Mouse (Mus musculus) forelimb bud, embryonic 11.5 days (tissue): ENCODE data around the gene Fam221a.

ENCODE experiments used
- DNase-seq: peaks from one replicate; pipeline ENCODE4 v3.0.0-alpha.2; 2012; ENCODE audit warnings: low read depth, low spot score

The Fam221a gene

DNA sequence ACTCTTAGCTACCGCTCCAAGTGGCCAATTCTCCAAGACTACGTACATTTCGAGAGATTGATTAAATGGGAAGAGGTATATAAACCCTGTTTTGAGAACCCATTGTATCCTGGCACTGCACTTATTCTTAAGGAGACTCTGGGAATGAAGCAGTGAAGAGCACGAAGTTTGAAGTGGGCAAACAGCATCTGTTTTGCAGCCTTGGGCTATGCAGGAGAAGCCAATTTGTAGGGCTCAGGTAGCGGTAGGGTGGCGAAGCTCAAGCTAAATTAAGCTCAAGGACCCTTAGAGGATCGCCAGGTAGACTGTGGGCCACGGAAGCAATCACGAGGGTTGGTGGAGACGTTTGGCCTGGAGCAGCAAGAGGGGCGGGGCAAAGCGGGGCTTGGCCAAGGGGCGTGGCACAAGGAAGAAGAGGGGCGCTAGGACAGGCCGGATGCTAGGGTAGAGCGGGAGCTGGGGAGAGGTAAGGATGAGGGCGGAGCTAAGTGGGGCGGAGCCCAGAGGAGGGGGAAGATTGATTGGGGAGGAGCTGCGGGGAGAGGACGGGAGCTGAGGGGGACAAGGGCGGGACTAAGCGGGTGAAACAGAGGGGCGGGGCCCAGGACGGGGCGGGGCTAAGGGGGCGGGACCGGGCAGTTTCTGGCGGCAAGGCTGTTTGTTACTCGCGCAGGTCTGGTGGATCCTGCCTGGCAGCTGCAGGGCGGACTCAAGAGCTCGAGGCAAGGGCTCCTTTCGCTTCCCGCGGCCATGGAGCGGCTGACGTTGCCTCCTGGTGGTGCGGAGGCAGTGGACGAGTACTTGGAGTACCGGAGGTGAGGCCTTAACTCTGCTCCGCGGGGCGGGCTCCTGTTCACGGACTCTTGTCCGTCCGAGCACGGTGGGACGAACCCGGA is at the start of gene Fam221a:
Fam221a (plus strand) TSS at position 581 of the 896 bp plus-strand sequence.
- DNase-seq, result peak; percentile 92

DNA sequence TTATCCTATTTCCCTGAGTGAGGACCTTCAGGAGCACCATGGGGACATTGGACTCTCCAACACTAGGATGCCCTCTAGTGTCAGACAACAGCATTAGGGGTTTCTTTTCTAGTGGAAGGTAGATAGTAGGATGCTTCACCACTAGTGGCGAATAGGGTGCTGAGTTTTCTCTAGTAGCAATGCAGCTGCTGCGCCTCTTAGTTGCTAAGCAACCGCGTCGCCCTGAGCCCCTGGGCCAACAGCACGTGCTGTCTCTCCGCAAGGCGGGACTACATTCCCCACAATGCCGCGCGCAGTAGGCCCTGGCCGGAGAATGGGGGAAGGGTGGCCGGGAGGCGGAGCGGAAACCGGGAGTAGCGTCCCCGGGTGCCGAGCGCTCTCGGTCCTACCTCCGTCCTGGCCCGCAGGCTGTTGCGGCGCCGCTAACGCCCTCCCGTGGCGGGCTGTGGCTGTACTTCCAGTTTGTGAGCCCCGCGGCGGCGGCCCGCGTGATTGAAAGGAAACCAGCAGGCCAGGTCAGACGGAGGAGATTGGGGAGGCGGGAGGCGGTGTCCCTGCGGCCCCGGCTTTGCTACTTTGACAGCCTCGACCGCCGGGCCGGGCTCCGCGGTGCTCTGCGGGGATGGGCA is 48.5 kb upstream of the Fam221a start, which contains the start of gene Ccdc126:
Ccdc126 (plus strand) TSS at position 309 of the 629 bp plus-strand sequence.
- peak; percentile 96 for DNase-seq

DNA sequence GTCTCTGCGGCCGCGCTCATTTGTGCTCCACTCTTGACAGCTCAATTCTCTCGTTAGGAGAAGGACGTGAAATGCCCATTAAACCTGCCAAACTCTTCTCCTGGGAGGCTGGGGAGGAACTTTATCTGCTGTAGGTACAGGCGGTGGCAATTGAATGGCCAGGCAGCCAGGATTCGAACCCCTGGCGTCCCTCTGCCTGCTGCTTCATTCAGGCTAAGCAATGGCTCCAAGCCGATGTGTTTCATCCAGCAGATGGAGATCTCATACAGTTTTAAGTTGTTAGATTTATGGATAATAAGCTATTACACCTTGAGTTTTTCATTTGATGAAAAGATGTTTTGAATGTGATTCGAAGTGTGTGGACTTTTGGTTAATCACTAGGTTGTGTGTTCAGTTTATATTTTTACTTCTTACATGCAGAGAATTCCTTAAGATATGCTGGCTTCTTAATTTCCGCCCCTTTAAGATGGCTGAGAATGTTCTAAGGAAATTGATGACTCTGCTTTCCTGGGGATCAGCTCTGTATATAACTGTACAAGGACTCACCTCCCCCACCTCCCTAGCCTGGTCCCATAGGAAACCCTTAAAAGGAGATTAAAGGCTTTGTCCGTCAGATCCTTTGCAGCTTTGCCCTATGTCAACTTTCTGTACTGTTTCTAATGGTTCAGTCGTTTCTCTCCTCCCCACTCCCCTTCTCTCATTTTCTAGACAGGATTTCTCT is 47.8 kb upstream of the Fam221a start:
- no peak for DNase-seq

DNA sequence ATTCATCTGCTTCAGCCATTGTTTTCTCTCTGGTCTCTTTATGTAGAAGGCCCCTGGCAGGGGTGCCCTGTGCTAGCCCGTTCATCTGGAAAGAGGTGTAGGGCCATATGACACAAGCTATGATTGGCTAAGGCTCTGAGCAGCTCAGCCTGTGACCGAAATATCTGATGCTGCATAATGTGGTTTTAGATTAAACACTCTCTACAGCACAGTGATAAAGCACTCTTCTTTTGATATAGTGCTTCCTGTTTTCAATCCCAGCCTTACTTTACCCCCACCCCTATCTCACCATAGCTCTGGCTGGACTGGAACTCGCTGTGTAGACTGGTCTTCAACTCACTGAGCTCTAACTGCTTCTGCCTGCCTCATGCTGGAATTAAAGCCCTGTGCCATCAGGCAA is 46.2 kb upstream of the Fam221a start:
- DNase-seq, result no peak

DNA sequence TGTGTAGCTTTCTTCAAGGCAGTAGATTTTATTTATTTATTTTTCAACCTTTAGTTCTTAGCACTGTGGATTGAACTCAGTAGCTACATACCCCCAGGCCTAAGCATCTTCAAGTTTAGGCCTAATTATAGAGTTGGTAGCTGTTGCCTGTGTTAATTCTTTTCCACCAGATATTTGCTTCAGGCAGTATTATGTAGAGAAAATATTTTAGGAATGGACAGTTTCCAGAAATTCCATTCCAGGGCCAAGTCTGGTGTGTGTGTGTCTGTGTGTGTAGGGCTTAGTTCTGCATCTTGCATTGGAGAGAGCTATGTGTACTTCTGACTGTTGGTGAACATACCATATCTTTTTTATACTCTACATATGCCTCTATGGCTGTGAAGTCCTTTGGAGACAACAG is 45.5 kb upstream of the Fam221a start:
- no peak for DNase-seq

DNA sequence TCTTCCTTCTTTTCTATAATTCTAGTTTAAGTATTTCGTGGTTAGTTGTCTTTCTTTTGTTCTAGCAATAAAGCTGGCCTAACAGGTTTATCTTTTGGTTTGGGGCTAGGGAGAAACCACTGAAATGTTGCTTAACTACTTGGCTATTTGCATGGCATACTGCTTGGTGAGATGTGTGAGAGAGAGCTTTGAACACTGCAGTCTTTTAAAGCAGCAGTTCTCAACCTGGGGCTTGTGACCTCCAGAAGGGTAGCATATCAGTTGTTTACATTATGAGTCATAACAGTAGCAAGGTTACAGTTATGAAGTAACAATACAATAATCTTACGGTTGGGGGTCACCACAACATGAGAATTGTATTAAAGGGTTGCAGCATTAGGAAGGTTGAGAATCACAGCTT is 44.6 kb upstream of the Fam221a start:
- DNase-seq, result no peak

DNA sequence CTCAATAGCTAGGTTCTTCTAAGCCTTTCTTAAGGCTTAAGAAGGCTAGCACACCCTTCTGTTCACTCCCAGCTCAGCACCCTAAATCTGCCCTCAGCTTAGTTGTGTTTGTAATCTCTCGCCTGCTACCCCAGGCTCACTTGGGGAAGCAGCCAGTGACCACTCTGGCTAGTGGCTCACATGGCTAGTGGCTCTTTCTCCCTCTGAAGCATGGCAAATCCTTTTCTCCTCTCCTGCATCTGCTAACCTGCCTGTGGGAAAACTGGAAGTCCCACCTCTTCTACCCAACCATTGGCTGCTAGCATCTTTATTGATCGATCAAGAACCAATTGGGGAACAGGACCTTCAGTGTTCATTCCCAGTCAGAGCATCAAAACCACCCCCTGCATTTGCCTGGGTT is 43.0 kb upstream of the Fam221a start:
- DNase-seq, result no peak

DNA sequence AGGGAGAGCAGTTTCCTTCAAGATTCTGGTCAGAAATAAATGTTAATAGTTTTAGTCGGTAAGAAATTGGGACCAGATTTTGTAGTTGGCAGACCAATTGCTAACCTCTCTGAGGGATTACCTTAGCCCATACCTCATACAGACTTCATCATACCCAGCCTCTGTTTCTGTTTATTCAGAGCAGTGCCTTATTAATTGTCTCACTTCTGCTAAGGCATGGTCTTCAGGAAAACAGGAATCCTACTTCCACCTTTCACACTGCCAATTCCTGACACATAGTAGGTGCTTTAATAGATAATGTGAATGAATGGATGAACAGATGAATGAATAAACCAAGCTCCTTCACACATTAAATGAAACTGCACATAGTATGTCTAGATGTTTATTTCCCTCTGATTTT is 42.2 kb upstream of the Fam221a start:
- DNase-seq, result no peak

DNA sequence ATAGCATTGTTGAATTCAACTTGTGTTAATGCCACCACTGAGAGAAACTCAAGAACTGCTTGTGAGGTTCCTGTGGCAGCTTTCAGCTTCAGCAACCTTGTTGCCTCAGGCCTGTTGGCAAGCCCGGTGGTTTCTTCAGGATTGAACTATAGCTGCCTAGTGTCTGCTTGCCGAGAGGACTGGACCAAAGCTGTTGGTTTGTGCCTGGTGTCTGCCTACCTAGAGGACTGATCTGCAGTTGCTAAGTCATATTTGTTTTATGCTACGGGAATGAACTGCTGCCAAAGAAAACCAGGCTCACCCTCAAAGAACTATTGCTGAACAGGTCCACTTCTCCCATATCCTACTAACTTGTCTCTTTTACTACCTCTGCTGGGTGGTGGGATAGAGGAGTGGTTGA is 40.7 kb upstream of the Fam221a start:
- no peak for DNase-seq

DNA sequence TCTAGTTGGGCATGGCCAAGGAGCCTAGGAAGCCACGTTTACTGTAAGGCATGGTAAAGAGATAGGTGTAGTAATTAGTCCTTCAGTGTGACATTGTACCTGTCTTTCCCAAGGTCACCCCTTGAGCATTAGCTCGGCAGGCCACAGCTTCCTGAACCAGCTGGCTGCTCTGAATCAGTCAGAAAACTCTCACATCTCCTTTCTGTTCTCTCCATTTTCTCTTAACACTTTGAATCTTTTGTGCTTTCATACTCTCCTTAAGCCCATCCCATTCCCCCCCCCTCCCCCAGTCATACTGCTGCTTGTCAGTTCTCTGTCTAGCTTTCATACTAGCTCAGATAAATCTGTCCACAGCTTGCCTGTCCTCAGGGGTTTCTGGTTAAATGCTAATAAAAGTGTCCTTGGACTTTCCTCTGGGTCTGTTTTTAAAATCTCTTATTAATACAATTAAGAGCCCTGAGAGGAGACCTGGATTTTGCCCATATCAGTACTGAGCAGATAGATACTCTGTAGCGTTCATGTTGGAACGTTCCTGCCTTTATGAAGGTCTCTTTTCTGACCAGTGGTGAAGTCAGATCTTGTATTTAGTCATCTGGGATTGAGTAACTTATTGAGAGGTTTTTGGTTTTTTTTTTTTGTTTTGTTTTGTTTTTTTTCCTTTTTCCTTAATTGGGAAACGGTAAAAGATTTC is 36.0 kb upstream of the Fam221a start:
- no peak for DNase-seq

DNA sequence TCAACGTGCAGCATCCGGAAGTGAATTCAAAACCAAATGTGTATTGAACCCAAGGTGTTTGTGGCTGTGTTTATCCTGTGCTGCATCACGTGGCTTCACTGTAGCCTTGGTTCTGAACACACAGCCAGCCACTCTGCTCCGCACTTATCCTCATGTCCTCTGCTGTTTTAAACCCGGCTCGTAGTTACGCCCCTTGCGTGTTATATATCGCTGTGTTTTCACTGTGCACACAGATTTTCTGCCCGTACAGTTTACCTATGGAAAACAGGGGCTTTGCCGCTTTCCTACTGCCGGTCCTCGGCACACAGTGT is 35.5 kb upstream of the Fam221a start:
- DNase-seq, result no peak

DNA sequence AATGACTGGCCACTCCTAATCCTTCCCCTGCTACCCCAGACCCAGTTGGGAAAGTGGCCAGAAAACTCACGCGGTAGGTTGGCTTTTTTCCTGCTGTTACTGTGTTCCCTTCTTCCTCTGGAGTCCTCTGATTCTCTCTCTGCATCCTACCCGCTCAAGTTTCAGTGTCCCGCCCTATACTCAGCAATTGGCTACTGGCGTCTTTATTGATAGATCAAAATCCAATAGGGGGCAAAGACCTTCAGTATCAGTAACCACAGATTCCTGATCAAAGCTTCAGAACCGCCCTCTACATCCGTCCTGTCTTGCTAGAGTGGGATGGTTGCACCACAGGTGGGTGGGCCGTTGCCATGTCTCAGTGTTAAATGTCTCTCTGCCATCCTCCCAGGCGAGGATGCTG is 29.0 kb upstream of the Fam221a start:
- no peak for DNase-seq

DNA sequence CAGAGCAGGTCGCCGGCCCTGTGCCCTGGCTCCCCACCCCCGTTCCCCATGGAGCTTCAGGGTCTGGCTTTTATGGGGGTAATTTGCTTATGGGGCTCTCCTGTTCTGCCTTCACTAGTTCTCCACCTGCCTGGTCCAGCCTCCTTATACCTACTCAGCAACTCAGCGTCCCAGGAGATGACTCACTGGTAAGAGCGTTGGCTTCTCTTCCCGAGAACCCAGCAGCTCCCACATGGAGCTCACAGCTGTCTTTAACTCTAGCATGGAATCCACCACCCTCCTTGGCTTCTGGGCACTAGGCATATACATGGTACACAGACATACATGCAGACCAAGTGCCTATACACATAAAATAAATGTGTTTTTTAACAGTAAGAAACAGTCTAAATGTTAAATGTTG is 28.4 kb upstream of the Fam221a start:
- DNase-seq, result no peak

DNA sequence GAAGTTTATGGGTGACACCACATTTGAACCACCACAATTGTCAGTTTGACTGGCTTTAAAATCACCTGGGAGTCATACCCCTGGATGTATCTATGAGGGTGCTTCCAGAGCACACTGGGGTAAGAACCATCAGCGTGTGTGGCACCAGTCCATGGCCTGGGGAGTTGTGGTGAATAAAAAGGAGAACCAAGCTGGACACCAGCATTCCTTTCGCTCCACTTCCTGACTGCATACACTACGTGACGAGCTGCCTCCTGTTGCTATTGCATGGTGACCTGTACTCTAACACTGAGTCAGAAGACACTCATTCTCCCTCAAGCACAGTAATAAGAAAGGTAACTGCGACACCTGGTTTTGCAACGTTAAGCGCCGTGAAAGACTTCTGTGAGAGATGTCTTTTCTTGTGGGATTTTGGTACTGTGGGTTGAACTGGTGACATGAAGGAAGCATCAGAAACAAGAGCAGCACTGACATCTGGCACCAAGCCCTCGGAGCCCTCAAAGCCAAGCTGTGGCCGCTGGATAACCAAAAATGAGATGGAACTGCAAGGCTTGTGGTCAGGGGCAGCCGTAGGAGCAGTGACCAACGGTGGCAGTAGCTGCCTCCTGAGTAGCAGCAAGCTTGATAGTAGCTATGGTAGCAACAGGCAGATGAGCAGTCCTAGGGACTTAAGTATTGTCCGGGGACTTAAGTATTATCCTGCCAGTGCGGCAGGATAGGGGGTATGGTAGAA is 23.6 kb upstream of the Fam221a start:
- no peak for DNase-seq

DNA sequence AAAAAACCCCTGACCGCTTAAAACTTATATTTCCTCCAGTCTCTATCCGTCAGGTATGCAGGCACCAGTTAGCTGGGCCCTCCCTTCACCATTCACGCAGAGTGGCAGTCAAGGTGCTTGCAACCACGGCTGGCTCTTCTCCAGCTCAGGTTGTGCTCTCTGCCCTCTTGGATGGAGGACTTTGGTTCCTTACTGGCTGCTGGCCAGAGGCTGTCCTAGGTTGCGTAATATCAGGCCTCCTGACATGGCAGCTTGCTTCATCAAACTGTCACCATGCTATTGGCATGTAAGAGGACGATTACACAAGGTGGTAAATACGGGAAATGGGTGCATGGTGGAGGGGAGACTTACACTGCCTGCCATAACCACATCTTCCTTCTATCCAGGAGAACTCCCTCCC is 17.7 kb upstream of the Fam221a start:
- DNase-seq, result no peak

DNA sequence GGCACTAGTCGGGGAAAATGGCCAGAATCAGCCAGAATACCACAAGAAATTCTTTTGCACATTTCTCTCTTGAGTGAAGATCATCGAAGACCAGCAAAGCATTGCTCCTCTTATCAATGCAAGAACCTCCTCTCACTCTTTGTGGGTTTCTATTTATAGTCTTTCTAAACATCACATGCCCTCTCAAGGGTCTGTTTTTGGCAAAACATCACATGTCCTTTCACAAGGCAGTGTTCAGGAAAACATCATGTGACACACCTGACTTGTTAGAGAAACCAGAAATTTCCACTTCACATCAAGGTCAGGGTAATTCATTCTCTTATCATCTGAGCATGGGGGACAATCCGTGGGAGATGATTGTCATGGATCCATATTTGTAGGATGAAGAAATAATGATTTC is 12.9 kb upstream of the Fam221a start:
- DNase-seq, result no peak

DNA sequence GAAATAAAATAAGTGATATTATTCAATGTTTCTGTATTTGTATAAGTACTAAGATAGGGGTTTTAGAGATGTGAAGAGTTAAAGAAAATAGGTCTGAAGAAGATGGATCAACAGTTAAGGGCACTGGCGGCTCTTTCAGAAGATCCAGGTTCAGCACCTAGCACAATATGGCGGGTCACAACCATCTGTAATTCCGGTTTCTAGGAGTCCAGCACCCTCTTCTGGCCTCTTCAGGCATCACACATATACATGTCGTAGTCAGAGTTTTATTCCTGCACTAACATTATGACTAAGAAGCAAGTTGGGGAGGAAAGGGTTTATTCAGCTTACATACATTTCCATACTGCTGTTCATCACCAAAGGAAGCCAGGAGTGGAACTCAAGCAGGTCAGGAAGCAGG is 12.4 kb upstream of the Fam221a start:
- no peak for DNase-seq

DNA sequence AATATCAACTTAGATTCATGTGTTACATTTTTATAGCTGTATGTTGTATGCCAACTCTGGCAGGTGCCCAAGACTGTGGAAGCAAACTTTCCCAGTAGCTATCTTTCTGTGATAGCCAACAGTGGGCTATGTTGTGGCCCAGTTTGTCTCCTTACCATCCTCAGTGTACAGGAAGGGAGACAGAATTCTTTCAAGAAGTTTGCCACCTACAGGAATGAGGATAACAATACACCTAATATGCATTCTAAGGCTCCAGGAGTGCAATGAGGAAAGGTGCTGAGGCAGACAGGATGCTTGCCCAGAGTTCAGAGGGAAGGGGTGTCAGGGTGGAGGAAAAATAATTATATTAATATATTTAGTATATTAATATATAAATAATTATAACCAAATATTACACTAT is 7.1 kb upstream of the Fam221a start:
- DNase-seq, result no peak

DNA sequence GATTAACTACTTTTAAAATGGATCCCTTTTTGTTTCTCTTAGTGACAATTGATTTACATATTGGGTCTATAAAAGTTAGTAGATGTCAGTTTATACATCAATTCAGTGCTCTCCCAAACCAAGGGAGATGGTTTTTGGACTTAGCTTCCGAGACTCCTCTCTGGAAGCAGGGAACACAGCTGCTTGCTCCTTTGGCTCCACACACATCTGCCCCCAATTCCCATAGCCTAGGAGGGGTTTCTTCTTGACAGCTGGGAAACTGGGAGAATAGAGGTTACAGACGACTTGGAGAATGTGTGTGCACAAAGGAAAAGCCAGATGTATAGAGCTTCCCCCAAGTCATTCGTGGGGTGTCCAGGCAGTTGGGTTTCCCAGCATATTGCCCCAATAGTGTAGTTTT is 673 bp downstream of the Fam221a start:
- DNase-seq, result peak; percentile 27

DNA sequence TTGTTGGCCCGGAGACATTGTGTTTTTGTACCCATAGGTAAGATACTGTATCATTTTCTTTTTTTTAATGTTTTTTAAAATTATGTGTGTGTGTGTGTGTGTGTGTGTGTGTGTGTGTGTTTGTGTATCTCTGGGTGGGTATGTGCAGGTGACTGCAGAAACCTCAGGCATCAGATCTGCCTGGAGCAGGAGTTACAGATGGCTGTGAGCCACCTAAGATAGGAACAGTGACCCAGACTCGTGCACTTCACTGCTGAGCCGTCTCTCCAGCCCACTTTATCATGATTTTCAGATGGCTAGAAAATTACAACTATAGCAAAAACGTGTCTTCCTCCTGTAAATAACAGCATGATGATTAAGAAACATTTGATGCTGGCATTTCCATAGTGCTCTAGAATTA is 5.2 kb downstream of the Fam221a start:
- DNase-seq, result no peak

DNA sequence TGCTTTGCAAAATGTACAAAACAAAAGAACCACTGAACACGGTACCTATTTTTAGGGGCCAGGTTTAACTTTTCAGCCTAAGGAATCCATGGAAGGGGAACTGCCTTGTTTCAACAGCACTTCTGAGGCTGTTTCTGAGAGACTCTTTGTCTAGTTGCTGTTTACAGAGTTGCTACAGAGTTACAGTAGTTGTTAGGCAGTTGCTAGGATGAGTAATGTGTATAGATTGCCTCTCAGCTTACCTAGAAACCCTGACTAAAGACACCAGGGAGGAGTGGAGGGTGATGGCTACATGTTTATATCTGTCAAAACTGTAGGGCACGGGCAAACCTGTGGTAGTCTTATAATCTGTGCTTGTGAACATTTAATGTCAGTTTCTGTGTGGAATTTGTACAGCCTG is 6.4 kb downstream of the Fam221a start:
- no peak for DNase-seq
